Mouse (Mus musculus): ENCODE results near the gene Fxyd4. TPM values are rescaled to one million over a fixed set of nuclear protein-coding genes. Genes with fewer than 3 reads are reported as not detected.

Fxyd4 gene
- polyA plus RNA-seq (2012; rRNA removed) = 19.5 and 21.1 TPM in 2 replicates

DNA sequence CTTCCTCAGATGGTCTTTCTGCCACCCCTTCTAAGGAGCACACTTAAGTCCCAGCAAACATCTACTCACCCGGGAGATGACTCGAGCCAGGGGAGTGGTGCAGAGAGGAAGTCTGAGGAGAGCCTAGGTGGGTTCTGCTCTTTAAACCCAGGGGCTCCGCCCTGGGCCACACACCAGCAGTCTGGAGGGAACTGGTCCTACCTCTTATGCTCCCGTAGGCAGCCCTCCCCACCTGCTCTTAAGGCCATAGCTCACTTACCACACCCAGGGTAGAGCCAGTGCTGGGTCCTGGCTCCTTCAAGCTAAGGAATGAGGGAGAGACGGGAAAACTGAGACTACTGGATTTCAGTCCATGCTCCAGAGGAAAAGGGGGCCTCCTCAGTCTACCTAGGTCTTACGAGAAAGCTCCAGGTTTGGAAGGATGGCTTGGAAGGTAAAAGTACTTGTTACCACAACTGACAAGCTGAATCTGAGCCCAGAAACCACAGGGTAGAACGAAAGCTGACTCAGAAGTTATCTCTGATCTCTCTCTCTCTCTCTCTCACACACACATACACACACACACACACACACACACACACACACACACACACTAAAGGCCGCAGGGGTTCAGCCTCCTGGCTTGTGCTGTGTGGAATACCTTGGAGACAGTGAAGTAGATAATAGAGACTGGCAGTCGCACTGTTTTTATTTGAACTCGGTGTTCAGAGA lies at the start of gene Fxyd4:
Gene Fxyd4 (minus strand): TSS at position 471 of the 711 bp plus-strand sequence.
- no peak for DNase-seq (ENCODE audit: low read depth)

DNA sequence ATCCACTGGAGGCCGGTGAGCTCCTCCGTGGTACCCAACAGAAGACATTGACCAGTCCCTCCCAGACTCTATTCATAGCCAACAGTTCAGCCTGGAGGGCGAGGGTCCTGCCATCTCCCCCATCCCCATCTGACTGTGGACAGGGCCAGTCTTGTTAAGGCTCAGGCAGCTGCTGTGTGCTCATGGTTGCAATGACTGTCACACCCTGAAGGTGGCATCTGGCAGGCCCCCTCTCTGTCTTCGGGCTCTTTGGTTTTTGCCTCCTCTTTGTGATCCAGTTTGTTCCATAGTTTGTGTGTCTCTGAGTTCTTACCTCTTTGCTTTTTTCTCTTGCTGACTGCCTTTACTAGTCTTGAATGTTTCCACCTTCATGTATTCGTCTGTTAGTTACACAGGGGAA lies 49.7 kb upstream of the Fxyd4 start:
- DNase-seq (ENCODE audit: low read depth) = no peak

DNA sequence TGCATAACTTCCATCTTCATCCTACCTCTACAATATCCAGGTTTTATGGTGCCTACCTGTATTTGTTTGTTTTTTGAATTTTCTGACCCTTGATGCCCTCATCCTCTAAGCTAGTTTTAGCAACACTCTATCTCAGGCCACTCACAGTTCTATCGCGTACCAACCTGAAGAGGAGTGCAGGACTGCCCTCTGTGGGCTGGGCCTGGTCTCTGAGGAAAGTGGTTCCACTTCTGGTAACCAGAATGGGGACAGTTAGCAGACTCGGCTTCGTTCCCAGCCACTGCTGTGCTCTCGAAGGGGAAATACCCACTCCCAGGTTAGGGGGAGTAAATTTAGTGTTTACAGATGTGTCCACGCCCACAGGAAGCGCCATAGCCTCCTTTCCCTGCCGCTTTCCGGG lies 29.2 kb upstream of the Fxyd4 start:
- DNase-seq (ENCODE audit: low read depth) = no peak

DNA sequence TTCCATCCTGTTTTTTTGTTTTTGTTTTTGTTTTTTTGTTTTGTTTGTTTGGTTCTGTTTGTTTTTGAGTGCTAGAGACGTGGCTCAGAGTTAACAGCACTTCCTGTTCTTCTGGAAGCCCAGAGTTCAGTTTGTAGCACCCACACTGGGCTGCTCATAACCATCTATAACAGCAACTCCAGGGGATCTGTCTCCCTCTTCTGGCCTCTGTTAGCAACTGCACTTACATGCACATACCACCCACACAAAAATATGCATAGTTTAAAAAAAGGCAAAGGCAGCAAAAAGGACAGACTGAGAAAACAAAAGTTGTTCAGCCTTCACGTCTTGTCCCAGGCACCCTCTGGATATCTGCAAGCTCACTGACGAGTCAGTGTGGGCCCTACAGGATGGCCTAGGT lies 25.7 kb upstream of the Fxyd4 start:
- no peak for DNase-seq (ENCODE audit: low read depth)

DNA sequence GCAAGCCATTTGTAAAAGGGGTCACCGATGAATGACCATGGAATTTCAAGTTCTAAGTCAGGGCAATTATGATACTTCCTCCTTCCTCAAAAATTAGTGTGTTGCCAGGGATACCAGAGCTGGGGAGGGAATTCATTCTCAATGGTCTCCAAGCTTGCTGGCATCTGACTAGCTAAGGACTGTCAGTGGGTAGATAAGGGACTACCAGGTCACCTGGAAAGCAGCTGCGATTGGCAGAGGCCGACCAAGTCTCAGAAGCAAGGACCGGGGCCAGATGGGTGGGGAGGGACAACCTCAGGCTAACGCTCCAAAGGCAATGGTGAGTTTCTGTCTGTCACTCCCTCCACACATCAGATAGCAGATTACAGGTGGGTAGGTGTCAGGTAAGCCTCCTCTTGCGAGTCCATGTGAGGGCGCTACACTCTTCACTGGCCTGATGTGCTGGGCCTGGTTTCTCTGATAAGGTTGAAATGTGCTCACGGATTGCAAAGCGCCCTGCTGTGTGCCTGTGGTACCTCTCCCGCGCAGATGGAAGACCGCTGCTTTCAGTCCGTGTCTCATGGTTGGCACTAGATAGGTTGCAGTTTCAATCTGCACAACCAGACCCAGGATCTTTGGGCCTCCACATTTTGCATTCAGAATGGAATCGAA lies 19.5 kb upstream of the Fxyd4 start:
- no peak for DNase-seq (ENCODE audit: low read depth)

DNA sequence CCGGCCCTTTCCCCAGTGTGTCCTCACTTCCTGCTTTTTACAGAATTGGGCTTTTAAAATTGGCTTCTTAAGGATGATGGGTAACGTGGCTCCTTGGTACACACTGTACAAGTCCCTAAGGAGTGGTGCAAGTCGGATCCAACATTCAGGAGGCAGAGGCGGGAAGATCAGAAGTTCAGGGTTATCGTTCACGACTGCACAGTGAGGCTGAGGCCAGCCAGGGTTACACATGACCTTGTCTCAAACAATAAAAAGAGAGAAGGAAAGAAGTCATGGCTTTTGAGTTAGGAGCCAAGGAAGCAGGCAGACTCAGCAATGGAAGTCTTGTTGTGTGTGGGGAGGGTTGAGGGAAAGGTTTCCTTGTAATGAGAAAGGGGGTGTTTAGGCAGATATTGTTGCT lies 18.7 kb upstream of the Fxyd4 start:
- no peak for DNase-seq (ENCODE audit: low read depth)

DNA sequence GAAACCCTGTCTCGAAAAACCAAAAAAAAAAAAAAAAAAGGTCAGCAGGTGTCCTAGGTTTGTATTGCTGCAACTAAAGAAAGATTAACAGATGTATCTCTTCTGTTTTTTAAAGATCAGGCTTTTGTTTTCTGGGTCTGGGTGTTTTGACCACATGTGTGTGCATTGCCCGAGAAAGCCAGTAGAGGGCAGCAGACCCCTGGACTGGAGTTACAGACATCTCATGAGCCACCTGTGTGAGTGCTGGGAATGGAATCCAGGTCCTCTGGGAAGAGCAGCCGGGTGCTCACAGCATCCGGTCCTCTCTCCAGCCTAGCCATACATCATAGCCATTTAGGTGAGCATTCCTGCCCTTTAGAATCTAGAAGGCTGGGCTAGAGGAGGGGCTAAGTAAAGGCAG lies 14.8 kb upstream of the Fxyd4 start:
- DNase-seq (ENCODE audit: low read depth) = no peak

DNA sequence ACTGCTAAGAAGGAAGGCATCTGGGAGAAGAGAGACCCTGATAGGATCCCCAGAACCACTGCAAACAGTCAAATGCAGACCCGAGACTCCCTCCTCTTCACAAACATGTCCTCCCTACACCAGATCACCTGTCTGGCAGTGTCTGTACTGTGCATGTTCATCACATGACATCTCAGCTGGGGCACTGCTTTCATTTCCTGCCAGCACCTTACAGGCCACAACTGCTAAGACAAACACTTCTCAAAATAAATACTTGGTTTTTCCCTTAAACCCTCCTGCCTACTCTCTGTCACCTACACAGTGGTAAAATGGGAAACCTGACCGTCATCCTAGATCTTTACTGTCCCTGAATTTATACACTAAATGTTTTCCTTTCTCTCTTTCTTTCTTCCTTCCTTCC lies 6.4 kb upstream of the Fxyd4 start:
- DNase-seq (ENCODE audit: low read depth) = no peak

DNA sequence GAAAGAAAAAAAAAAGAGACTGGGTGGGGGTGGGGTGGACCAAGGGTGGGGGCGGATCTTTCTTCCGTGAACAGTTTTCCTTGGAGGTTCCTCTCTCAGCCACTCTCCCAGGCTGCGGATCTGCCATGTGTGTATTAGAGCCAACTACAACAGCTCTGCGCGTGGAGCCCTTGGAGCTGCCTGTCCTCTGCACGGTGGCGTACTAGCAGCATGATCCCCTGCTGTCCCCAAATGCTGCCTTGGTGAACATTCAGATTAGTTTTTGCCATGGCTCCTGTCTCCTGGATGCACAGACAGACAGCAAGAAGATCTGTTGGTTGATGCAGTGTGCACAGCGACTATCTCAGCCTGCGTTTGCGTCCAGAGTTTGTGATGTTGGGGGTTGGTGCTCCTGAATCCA lies 5.3 kb upstream of the Fxyd4 start:
- DNase-seq (ENCODE audit: low read depth) = no peak

DNA sequence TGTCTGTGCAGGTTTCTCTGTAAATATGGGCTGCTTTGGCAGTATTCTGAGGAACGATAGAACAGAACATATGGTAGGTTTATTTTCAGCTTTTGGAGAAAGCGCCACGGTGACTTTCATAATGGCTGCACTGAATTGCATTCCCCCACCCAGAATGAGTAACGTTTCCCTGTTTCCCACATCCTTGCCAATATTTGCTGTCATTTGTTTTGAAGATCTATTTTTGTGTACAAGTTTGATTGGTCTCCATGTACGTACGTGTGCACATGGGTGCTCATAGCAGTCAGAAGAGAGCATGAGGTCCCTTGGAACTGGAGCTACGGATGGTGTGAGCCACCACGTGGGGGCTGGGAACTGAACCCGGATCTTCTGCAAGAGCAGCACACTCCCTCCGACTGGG lies 1.5 kb upstream of the Fxyd4 start:
- no peak for DNase-seq (ENCODE audit: low read depth)

DNA sequence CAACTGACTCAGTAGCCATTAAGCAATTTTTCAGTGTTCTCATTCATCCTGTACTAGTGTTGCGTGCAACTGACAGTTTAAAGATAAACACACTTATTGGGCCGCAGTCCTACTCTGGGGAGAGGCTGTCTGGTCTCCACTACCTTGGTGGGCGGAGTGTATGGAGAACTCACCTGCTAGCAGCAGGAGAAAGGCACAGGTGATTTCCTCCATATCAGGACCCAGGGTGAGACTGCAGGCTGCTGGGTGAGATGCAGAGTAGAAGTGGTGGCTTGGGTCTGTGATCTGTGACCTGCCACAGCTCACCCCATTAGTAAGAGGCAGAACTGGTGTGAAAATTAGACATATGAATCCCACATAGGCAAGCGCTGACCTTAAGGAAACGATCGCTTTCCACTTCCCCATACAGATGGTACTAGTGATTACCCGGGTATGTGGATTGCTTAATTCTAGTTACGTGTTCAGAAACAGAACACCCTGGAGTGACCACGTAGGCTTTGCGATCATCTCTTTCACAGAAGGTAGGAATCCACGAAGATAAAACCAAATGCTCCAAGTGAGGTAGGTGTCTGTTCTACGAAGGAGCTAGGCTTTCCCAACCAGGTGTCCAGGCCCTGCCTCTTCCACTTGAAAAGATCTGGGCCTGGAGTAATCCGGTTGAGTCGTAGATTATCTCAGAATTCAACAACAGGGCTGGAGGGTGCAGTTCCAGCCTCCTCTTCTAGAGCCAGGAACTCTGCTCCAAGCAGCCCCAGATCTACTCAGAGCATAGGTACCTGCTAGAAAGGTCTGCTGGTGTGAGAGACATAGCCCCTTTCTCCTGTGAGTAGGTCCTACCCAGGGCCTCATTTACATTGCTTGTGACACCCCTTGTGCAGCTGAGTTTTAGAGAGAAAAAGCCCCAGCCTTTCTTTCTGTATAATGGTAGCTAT lies 1.5 kb downstream of the Fxyd4 start:
- no peak for DNase-seq (ENCODE audit: low read depth)

DNA sequence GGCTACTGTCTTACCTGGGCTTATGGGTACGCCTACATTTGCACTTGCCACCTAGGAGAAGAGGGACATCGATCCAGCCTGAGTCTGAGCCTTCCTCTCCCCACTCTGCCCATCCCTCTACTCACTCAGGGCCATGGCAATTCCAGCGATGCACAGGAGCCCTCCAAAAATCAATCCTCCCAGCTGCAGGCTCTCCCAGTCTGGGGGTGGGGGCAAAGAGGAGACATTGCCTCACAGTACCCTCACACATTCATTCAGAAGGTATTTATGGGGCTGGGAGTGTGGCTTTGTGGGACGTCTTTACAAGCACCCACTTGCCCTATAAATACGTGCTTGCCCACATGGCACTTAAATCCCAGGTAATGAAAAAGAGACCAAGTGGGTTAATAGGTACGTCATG lies 3.2 kb downstream of the Fxyd4 start:
- no peak for DNase-seq (ENCODE audit: low read depth)

DNA sequence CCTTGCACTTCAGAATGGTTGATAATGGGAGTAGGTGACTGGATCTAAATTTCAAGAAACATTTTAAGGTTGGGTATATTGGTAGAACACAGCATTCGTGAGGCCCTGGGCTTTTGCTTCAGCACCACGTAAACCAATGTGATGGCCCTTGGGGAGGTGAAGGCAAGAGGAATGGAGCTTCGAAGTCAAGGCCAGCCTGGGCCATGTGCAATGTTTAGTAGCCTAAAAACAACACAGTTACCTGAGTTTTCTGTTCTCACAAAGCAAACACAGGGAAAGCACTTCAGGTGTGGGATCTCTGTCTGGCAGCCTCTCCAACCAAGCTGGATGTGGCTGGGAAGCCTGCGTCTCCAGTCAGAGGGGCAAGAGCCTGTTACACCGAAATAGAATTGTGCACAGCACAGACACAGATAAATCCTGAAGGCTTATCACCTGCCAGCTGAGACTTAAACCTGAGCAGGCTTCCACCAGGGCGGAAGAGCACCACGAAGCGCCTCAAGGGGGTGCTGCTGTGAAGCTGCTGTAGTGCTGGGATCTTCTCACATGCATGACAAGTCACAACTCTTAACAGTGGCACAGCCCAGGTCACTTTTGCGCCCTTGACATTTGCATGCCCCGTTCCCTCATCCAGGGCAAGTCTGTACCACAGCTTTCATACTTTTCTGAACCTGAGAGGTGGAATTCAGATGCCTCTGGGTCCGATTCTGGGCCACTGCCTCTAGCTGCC lies 5.0 kb downstream of the Fxyd4 start:
- DNase-seq (ENCODE audit: low read depth) = no peak

DNA sequence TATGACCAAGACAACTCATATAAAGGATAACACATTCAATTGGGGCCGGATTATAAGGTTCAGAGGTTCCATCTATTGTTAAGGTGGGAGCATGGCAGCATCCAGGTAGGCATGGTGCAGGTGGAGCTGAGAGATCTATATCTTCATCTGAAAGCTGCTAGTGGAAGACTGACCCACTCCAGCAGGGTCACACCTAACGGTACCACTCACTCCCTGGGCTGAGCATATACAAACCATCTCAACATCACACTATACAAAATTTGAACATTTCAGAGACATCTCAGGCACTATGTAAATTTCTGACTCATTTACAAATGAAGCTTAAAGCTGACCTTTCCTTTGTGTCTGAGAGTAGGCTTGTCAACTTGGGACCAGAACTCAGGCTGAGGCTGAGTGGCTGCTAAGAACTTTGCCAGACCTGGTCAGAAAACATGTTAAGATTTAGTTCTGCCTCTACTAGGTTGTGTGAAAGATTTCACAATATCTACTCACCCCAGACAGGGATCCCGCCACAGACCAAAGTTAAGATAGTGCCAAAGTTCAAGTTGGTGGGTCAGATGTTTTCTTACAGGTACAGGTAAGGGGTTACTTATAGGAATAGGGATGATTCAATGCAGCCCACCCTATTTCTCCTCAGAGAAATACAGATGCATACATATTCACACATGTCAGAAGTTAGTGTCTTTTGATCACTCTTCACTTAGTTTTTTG lies 7.4 kb downstream of the Fxyd4 start:
- no peak for DNase-seq (ENCODE audit: low read depth)

DNA sequence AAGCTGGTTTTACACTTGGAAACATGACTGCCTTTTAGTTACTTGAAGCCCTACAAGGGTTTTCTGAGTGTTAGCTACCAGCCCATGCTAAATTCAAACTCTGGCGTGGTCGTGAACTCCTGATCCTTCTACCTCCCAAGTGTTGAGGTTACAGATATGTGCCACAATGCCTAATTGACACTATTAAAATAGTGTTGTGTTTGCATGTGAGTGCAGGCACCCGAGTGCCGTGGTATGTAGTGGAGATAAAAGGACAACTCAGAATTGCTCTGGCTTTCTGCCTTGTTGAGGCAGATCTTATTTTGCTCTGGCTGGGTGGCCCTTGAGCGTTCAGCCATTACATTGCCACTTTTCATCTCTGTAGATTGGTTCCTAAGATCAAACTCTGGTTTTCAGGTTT lies 8.7 kb downstream of the Fxyd4 start:
- no peak for DNase-seq (ENCODE audit: low read depth)

DNA sequence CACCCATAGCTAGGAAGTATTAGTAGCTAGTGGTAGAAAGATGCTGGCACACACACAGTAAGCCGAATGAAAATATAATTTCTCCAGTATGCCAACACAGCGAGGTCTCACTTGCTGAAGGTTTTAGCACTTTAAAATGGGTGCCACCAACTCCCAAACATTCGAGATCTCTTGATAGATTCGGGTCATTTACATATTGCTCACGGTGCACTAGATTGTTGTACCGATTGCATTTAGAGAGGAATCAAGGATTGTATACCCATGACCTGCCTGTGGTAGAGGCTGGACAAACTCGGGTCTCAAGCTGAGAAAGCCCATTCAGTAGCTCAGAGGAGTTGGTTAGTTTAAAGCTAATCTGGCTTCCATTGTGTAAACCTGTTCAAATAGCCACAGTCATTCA lies 9.5 kb downstream of the Fxyd4 start:
- no peak for DNase-seq (ENCODE audit: low read depth)

DNA sequence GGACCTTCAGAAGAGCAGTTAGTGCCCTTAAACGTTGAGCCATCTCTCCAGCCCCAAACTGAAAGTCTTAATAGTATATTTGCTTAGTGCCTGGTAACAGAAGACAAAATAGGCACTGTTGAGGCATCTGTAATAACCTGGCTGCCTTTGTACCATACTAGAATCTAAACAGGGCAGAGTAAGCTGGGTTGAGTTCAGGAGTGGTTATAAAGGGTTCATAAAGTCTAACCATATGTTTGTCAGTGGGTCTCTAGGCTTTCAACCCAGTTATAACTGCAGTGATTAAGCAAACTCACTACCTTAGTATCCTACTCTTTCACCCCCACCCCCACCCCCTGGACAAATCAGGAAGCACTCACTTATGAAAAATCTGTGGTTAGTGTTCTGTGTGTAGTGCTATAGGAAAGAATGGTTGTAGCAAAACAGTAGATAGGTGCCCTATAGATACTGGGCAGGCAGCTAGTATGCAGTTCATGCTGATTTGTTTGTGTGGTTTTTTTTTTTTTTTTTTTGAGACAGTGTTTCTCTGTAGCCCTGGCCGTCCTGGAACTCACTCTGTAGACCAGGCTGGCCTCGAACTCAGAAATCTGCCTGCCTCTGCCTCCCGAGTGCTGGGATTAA lies 10.5 kb downstream of the Fxyd4 start:
- no peak for DNase-seq (ENCODE audit: low read depth)

DNA sequence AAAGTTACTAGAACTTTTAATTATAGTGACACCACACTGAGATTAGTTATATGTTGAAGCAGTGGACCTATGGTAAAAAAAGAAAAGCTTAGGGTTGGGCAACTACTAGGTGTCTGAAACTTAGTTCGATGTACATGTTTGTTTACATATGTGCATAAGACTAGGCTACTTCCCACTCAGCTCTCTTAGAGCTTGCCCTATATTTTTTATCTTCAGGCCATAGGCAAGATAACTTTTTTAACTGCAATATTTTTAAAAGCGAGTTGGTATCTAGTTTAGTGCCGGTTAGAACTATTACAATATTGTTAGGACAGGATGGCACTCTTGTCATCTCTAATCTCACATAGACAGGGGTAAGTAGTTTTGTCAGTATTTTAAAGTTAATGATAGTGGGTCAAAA lies 15.5 kb downstream of the Fxyd4 start:
- DNase-seq (ENCODE audit: low read depth) = no peak

DNA sequence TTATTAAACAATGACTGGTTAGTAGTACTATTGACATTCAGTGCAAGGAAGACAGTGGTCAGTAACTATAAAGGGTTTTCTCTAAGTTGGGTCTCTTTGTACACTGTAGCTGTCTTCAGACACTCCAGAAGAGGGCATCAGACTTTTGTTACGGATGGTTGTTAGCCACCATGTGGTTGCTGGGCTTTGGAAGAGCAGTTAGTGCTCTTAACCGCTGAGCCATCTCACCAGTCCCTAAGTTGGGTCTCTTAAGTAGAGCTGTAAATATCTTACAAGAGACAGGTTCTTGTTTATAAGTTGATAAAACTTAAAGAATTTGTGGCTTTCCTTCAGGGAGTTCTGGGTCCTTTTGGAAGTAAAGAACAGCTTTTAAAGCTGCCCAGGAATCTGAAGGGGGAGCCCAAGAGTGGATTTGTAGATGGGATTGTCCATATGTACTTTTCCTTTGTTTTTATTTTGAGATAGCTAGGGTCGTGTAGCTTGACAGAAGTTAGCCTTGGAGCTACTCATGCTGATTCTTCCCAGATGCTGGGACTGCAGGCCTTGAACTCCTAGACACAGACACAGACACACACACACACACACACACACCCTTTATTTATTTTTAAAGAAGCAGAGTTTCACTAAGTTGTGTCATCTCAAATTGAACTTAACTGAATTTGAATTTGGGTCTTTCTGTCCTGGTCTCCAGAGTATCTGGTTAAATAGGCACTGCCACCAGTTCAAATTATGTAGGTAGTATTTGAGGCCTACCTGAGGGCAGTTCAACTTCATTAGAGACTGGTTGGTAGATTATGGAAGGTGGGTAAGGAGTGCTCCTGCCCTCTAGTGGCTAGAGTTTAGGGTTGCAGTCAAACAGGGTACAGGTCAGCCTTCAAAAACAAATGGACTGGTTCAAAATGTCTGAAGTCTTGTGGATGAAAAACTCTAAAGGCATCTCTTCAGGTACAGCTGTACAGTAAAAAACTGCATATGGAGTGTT lies 16.5 kb downstream of the Fxyd4 start:
- no peak for DNase-seq (ENCODE audit: low read depth)

DNA sequence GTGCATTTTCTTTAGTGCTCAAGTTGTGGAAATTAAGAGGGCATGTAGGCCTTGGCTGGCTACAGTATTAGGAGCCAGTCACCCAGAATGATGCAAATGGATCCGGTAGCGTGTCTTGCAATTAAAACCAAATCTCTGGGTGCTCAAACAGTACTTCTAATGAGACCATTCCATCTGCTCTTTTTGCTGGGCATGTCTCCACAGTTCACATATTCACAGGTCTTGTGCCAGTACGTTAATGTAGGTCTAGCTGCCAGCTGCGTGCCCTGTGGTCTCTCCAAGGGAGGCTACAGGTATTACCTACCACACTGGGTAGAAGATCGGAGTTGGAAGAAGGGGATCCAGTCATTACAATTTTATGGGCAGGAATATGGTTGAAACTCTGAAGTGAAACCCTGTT lies 19.4 kb downstream of the Fxyd4 start:
- DNase-seq (ENCODE audit: low read depth) = no peak

Data from gonadal fat pad, adult 2 months (tissue).